Mouse (Mus musculus): ENCODE data around the gene Twist2. TPM values are rescaled to one million over a fixed set of nuclear protein-coding genes. Genes with fewer than 3 reads are reported as not detected.

The Twist2 gene
- polyA plus RNA-seq, 1 experiment from 2014 or later: 1.6 TPM

GRCm38 (mm10) chr1:91823530-91823929, 22.3 kb downstream of the Twist2 start:
- no peak overlapping the region for H3K4me2 ChIP-seq (ENCODE audit: low read length)
- H3K9me3 ChIP-seq (ENCODE audit: control insufficient read depth, low read length): no peaks in the 10 kb centered on the region
- WGBS: 79% methylated on average over 3 of the region's 3 CpGs
- H3K4me3 ChIP-seq (replicated peaks; ENCODE audit: low read depth, low read length): no peak overlapping the region
- 0 out of 2 replicates have a peak, but pooled peaks cover 2% of the 10 kb centered on the region for H3K4me1 ChIP-seq (ENCODE audit: control insufficient read depth, insufficient read depth, low read length)
- ATAC-seq (ENCODE audit: low FRiP score, low TSS enrichment) (no peak), DNase-seq (no peak)
- no peak overlapping the region for H3K9ac ChIP-seq (replicated peaks; ENCODE audit: low read length)
- H3K27ac ChIP-seq (replicated peaks; ENCODE audit: low read depth, low read length): no peak overlapping the region
- H3K27me3 ChIP-seq (ENCODE audit: control insufficient read depth, insufficient read depth, low read length): no peaks in the 10 kb centered on the region
- H3K36me3 ChIP-seq (ENCODE audit: control insufficient read depth, insufficient read depth, low read length): no peaks in the 10 kb centered on the region

- H3K27ac ChIP-seq (replicated peaks; ENCODE audit: low read depth, low read length): no peak overlapping the region
- no peaks in the 10 kb centered on the region for H3K27me3 ChIP-seq (ENCODE audit: control insufficient read depth, insufficient read depth, low read length)
- no peaks in the 10 kb centered on the region for H3K36me3 ChIP-seq (ENCODE audit: control insufficient read depth, insufficient read depth, low read length)
- ATAC-seq (ENCODE audit: low FRiP score, low TSS enrichment) (no peak), DNase-seq (no peak)
- H3K9me3 ChIP-seq (ENCODE audit: control insufficient read depth, low read length): no peaks in the 10 kb centered on the region
- 88% methylated on average over 7 of the region's 7 CpGs for WGBS
- H3K4me3 ChIP-seq (replicated peaks; ENCODE audit: low read depth, low read length): no peak overlapping the region
- 0 out of 2 replicates have a peak, but pooled peaks cover 2% of the 10 kb centered on the region for H3K4me1 ChIP-seq (ENCODE audit: control insufficient read depth, insufficient read depth, low read length)
- H3K4me2 ChIP-seq (ENCODE audit: low read length): no peak overlapping the region
- no peak overlapping the region for H3K9ac ChIP-seq (replicated peaks; ENCODE audit: low read length)
Measured at GRCm38 (mm10) chr1:91823951-91824350, 22.7 kb downstream of the Twist2 start.

- no peaks in the 10 kb centered on the region for H3K36me3 ChIP-seq (ENCODE audit: control insufficient read depth, insufficient read depth, low read length)
- no peak overlapping the region for H3K4me2 ChIP-seq (ENCODE audit: low read length)
- H3K4me3 ChIP-seq (replicated peaks; ENCODE audit: low read depth, low read length): no peak overlapping the region
- no peak for ATAC-seq (ENCODE audit: low FRiP score, low TSS enrichment)
- no peak overlapping the region for H3K27ac ChIP-seq (replicated peaks; ENCODE audit: low read depth, low read length)
- no peak overlapping the region for H3K9ac ChIP-seq (replicated peaks; ENCODE audit: low read length)
- H3K9me3 ChIP-seq (ENCODE audit: control insufficient read depth, low read length): no peaks in the 10 kb centered on the region
- H3K4me1 ChIP-seq (ENCODE audit: control insufficient read depth, insufficient read depth, low read length): no peaks in the 10 kb centered on the region
- no peak for DNase-seq
- WGBS: 74% methylated on average over 3 of the region's 4 CpGs
- H3K27me3 ChIP-seq (ENCODE audit: control insufficient read depth, insufficient read depth, low read length): no peaks in the 10 kb centered on the region
Measured at GRCm38 (mm10) chr1:91825261-91825660, 24.0 kb downstream of the Twist2 start.

GRCm38 (mm10) chr1:91831978-91832377, 30.7 kb downstream of the Twist2 start:
- H3K27ac ChIP-seq (replicated peaks; ENCODE audit: low read depth, low read length): no peak overlapping the region
- H3K4me3 ChIP-seq (replicated peaks; ENCODE audit: low read depth, low read length): no peak overlapping the region
- H3K4me1 ChIP-seq (ENCODE audit: control insufficient read depth, insufficient read depth, low read length): no peaks in the 10 kb centered on the region
- H3K36me3 ChIP-seq (ENCODE audit: control insufficient read depth, insufficient read depth, low read length): no peaks in the 10 kb centered on the region
- H3K9me3 ChIP-seq (ENCODE audit: control insufficient read depth, low read length): no peaks in the 10 kb centered on the region
- DNase-seq (no peak), ATAC-seq (ENCODE audit: low FRiP score, low TSS enrichment) (no peak)
- WGBS: 90% methylated on average over 7 of the region's 7 CpGs
- H3K4me2 ChIP-seq (ENCODE audit: low read length): no peak overlapping the region
- no peaks in the 10 kb centered on the region for H3K27me3 ChIP-seq (ENCODE audit: control insufficient read depth, insufficient read depth, low read length)
- no peak overlapping the region for H3K9ac ChIP-seq (replicated peaks; ENCODE audit: low read length)

GRCm38 (mm10) chr1:91839557-91839956, 38.3 kb downstream of the Twist2 start:
- no peak overlapping the region for H3K9ac ChIP-seq (replicated peaks; ENCODE audit: low read length)
- H3K9me3 ChIP-seq (ENCODE audit: control insufficient read depth, low read length): no peaks in the 10 kb centered on the region
- WGBS: 93% methylated on average over 6 of the region's 6 CpGs
- no peaks in the 10 kb centered on the region for H3K27me3 ChIP-seq (ENCODE audit: control insufficient read depth, insufficient read depth, low read length)
- H3K27ac ChIP-seq (replicated peaks; ENCODE audit: low read depth, low read length): no peak overlapping the region
- H3K36me3 ChIP-seq (ENCODE audit: control insufficient read depth, insufficient read depth, low read length): no peaks in the 10 kb centered on the region
- no peak for ATAC-seq (ENCODE audit: low FRiP score, low TSS enrichment)
- H3K4me1 ChIP-seq (ENCODE audit: control insufficient read depth, insufficient read depth, low read length): no peaks in the 10 kb centered on the region
- DNase-seq: no peak
- no peak overlapping the region for H3K4me3 ChIP-seq (replicated peaks; ENCODE audit: low read depth, low read length)
- no peak overlapping the region for H3K4me2 ChIP-seq (ENCODE audit: low read length)

GRCm38 (mm10) chr1:91839979-91840378, 38.7 kb downstream of the Twist2 start:
- Histone ChIP-seq H3K4me1 (ENCODE audit: control insufficient read depth, insufficient read depth, low read length) (no peaks in the 10 kb centered on the region), H3K9ac (replicated peaks; ENCODE audit: low read length) (no peak overlapping the region), H3K4me2 (ENCODE audit: low read length) (no peak overlapping the region), H3K9me3 (ENCODE audit: control insufficient read depth, low read length) (no peaks in the 10 kb centered on the region), H3K4me3 (replicated peaks; ENCODE audit: low read depth, low read length) (no peak overlapping the region), H3K27me3 (ENCODE audit: control insufficient read depth, insufficient read depth, low read length) (no peaks in the 10 kb centered on the region), H3K36me3 (ENCODE audit: control insufficient read depth, insufficient read depth, low read length) (no peaks in the 10 kb centered on the region), H3K27ac (replicated peaks; ENCODE audit: low read depth, low read length) (no peak overlapping the region)
- no peak for DNase-seq
- ATAC-seq (ENCODE audit: low FRiP score, low TSS enrichment): no peak
- WGBS: 82% methylated on average over 6 of the region's 6 CpGs

- Histone ChIP-seq H3K4me3 (replicated peaks; ENCODE audit: low read depth, low read length) (no peak overlapping the region), H3K4me1 (ENCODE audit: control insufficient read depth, insufficient read depth, low read length) (no peaks in the 10 kb centered on the region), H3K27me3 (ENCODE audit: control insufficient read depth, insufficient read depth, low read length) (no peaks in the 10 kb centered on the region), H3K27ac (replicated peaks; ENCODE audit: low read depth, low read length) (no peak overlapping the region), H3K9me3 (ENCODE audit: control insufficient read depth, low read length) (no peaks in the 10 kb centered on the region), H3K4me2 (ENCODE audit: low read length) (no peak overlapping the region), H3K9ac (replicated peaks; ENCODE audit: low read length) (no peak overlapping the region), H3K36me3 (ENCODE audit: control insufficient read depth, insufficient read depth, low read length) (no peaks in the 10 kb centered on the region)
- DNase-seq (no peak), ATAC-seq (ENCODE audit: low FRiP score, low TSS enrichment) (no peak)
- WGBS: 86% methylated on average over 4 of the region's 4 CpGs
Measured at GRCm38 (mm10) chr1:91844236-91844635, 43.0 kb downstream of the Twist2 start.

GRCm38 (mm10) chr1:91844681-91845379, 43.6 kb downstream of the Twist2 start:
- WGBS: 62% methylated on average over 8 of the region's 8 CpGs
- DNase-seq: no peak

GRCm38 (mm10) chr1:91845380-91845957, 44.2 kb downstream of the Twist2 start:
- ATAC-seq (ENCODE audit: low FRiP score, low TSS enrichment): no peak
- H3K36me3 ChIP-seq (ENCODE audit: control insufficient read depth, insufficient read depth, low read length): no peaks in the 10 kb centered on the region
- H3K4me1 ChIP-seq (ENCODE audit: control insufficient read depth, insufficient read depth, low read length): no peaks in the 10 kb centered on the region
- no peak overlapping the region for H3K9ac ChIP-seq (replicated peaks; ENCODE audit: low read length)
- no peaks in the 10 kb centered on the region for H3K27me3 ChIP-seq (ENCODE audit: control insufficient read depth, insufficient read depth, low read length)
- DNase-seq: no peak
- no peak overlapping the region for H3K4me3 ChIP-seq (replicated peaks; ENCODE audit: low read depth, low read length)
- WGBS: 83% methylated on average over 9 of the region's 9 CpGs
- no peak overlapping the region for H3K4me2 ChIP-seq (ENCODE audit: low read length)
- no peak overlapping the region for H3K27ac ChIP-seq (replicated peaks; ENCODE audit: low read depth, low read length)
- no peaks in the 10 kb centered on the region for H3K9me3 ChIP-seq (ENCODE audit: control insufficient read depth, low read length)

More at GRCm38 (mm10) chr1:91844681-91845379, 43.6 kb downstream of the Twist2 start:
- no peak for ATAC-seq (ENCODE audit: low FRiP score, low TSS enrichment)
- H3K4me3 ChIP-seq (replicated peaks; ENCODE audit: low read depth, low read length): no peak overlapping the region
- no peaks in the 10 kb centered on the region for H3K9me3 ChIP-seq (ENCODE audit: control insufficient read depth, low read length)
- no peak overlapping the region for H3K27ac ChIP-seq (replicated peaks; ENCODE audit: low read depth, low read length)
- no peaks in the 10 kb centered on the region for H3K36me3 ChIP-seq (ENCODE audit: control insufficient read depth, insufficient read depth, low read length)
- H3K4me2 ChIP-seq (ENCODE audit: low read length): no peak overlapping the region
- no peaks in the 10 kb centered on the region for H3K27me3 ChIP-seq (ENCODE audit: control insufficient read depth, insufficient read depth, low read length)
- H3K4me1 ChIP-seq (ENCODE audit: control insufficient read depth, insufficient read depth, low read length): no peaks in the 10 kb centered on the region
- H3K9ac ChIP-seq (replicated peaks; ENCODE audit: low read length): no peak overlapping the region

Data from midbrain, embryonic 14.5 days (tissue).